Mouse (Mus musculus): Measurements from ENCODE around the gene Stx11. TPM values are rescaled to one million over a fixed set of nuclear protein-coding genes. Genes with fewer than 3 reads are reported as not detected.

The Stx11 gene
- polyA plus RNA-seq, 2 experiments = 2.1 to 4.4 TPM

DNA sequence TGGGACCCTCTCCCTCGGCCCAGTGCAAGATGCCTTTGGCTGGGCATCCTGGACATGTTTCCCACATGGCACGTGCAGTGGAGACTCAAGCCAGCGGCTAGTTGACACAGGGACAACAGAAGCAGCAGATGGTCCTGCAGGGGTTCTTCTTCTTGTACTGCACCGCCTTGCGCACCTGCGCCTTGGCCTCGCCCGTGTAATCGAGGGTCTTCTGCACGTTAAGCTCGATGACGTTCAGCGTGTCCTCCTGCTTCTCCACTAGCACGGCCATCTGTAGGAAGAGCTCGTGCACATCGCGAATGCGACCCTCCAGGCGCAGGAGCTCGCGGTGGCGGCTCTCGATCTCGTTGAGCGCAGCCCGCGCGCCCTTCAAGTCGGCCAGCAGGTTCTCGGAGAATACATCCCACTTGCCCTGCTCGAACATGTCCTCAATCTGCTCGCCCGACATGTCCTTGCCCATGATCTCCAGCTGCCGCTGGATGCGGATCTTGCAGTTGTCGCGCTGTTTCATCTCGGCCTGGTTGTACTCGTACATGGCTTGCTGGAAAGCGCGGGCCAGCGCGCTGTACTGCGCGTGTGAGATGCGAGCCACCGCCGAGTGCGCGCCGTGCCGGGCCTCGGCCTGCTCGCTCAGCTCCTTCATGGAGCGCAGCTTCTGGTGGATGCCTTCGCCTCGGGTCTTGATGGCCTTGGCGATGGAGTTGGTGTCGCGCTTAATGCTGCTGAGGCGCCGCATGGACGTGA, 22.9 kb downstream of the Stx11 start:
- Histone ChIP-seq H3K4me2 (replicated peaks; ENCODE audit: low read depth, low read length, severe bottlenecking) (peak overlapping the region; percentile 71), H3K36me3 (ENCODE audit: control insufficient read depth, insufficient read depth, low read length) (no peaks in the 10 kb centered on the region), H3K27me3 (ENCODE audit: control insufficient read depth, insufficient read depth, low read length) (peaks cover 18% of the 10 kb centered on the region), H3K27ac (replicated peaks; ENCODE audit: low read depth, low read length) (no peak overlapping the region), H3K4me3 (replicated peaks; ENCODE audit: low read length) (peak overlapping the region; percentile 42), H3K9ac (ENCODE audit: low read depth, low read length, severe bottlenecking) (peak overlapping the region; percentile 57), H3K4me1 (ENCODE audit: control insufficient read depth, insufficient read depth, low read length) (peaks cover 4% of the 10 kb centered on the region; the same call in 1 of the 2 replicates), H3K9me3 (ENCODE audit: control insufficient read depth, low read length) (no peaks in the 10 kb centered on the region)
- DNase-seq (ENCODE audit: low spot score) = peak; percentile 38
- ATAC-seq (ENCODE audit: low FRiP score, low read depth) = peak; percentile 53
- no peak for TF ChIP-seq POLR2A (IDR thresholded peaks at IDR 0.05; ENCODE audit: borderline replicate concordance, extremely low read depth, insufficient read depth, insufficient read length)
- WGBS = 11% methylated on average over 63 of the region's 63 CpGs

DNA sequence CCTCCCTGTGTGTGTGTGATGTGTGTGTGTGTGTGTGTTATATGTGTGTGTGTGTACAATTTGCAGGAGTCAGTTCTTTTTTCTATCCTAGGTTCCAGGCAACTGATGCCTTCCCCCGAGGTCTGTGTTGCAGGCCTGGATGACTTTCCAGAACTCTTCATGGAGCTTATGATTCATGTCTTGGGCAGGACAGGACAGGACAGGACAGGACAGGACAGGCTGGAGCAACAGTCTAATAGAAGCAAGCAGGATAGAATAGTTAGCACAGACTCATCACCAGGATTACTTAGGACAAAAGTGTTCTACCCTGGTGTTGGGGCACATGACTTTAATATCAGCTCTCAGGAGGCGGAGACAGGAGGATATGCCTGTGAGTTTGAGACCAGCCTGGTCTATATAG, 25.3 kb downstream of the Stx11 start:
- Histone ChIP-seq H3K27me3 (ENCODE audit: control insufficient read depth, insufficient read depth, low read length) (peaks cover 18% of the 10 kb centered on the region), H3K4me3 (replicated peaks; ENCODE audit: low read length) (no peak overlapping the region), H3K27ac (replicated peaks; ENCODE audit: low read depth, low read length) (no peak overlapping the region), H3K36me3 (ENCODE audit: control insufficient read depth, insufficient read depth, low read length) (no peaks in the 10 kb centered on the region), H3K4me1 (ENCODE audit: control insufficient read depth, insufficient read depth, low read length) (peaks cover 4% of the 10 kb centered on the region; the same call in 1 of the 2 replicates), H3K4me2 (replicated peaks; ENCODE audit: low read depth, low read length, severe bottlenecking) (no peak overlapping the region), H3K9me3 (ENCODE audit: control insufficient read depth, low read length) (no peaks in the 10 kb centered on the region), H3K9ac (ENCODE audit: low read depth, low read length, severe bottlenecking) (no peak overlapping the region)
- DNase-seq (ENCODE audit: low spot score) = no peak
- 78% methylated on average over 2 of the region's 2 CpGs for WGBS
- TF ChIP-seq POLR2A (IDR thresholded peaks at IDR 0.05; ENCODE audit: borderline replicate concordance, extremely low read depth, insufficient read depth, insufficient read length) = no peak
- ATAC-seq (ENCODE audit: low FRiP score, low read depth) = no peak

DNA sequence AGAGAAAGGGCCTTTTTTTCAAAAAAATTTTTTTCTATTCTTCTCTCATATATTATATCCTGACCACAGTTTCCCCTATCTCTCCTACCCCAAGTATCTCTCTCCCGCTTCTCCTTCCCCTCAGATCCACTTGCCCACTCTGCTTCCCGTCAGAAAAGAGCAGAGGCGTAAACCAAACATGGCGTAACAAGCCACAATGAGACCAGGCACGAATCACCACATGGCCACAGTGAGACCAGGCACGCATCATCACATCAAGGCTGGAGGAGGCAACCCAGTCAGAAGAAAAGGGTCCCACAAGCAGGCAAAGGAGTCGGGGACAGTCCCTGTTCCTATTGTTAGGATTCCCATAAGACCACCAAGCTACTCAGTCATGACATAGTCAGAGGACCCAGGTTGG, 28.0 kb downstream of the Stx11 start:
- H3K27ac ChIP-seq (replicated peaks; ENCODE audit: low read depth, low read length) = no peak overlapping the region
- H3K9me3 ChIP-seq (ENCODE audit: control insufficient read depth, low read length) = no peaks in the 10 kb centered on the region
- H3K4me2 ChIP-seq (replicated peaks; ENCODE audit: low read depth, low read length, severe bottlenecking) = no peak overlapping the region
- 82% methylated on average over 7 of the region's 7 CpGs for WGBS
- no peak overlapping the region for H3K9ac ChIP-seq (ENCODE audit: low read depth, low read length, severe bottlenecking)
- H3K27me3 ChIP-seq (ENCODE audit: control insufficient read depth, insufficient read depth, low read length) = peaks cover 9% of the 10 kb centered on the region
- ATAC-seq (ENCODE audit: low FRiP score, low read depth) = no peak
- TF ChIP-seq POLR2A (IDR thresholded peaks at IDR 0.05; ENCODE audit: borderline replicate concordance, extremely low read depth, insufficient read depth, insufficient read length) = no peak
- no peak for DNase-seq (ENCODE audit: low spot score)
- no peaks in the 10 kb centered on the region for H3K36me3 ChIP-seq (ENCODE audit: control insufficient read depth, insufficient read depth, low read length)
- peaks cover 3% of the 10 kb centered on the region; the same call in 1 of the 2 replicates for H3K4me1 ChIP-seq (ENCODE audit: control insufficient read depth, insufficient read depth, low read length)
- H3K4me3 ChIP-seq (replicated peaks; ENCODE audit: low read length) = no peak overlapping the region

DNA sequence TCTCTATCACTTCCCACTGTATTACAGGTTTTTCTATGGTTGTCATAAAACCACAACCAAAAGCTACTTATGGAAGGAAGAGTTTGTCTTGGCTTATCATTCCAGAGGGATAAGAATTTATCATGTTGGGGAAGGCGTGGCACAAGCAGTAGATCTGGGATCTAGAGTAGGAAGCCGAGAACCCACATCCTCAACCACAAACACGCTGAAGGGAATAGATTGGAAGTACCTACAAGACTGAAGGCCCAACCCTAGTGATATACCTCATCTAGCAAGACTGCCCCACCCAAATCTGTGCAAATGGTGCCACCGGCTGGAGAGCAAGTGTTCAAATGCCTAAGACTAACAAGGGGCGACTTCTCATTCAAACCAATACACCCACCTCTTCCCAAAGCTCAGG, 28.5 kb downstream of the Stx11 start:
- no peak overlapping the region for H3K4me2 ChIP-seq (replicated peaks; ENCODE audit: low read depth, low read length, severe bottlenecking)
- DNase-seq (ENCODE audit: low spot score) (no peak), ATAC-seq (ENCODE audit: low FRiP score, low read depth) (no peak)
- H3K27ac ChIP-seq (replicated peaks; ENCODE audit: low read depth, low read length) = no peak overlapping the region
- no peak overlapping the region for H3K9ac ChIP-seq (ENCODE audit: low read depth, low read length, severe bottlenecking)
- no peaks in the 10 kb centered on the region for H3K36me3 ChIP-seq (ENCODE audit: control insufficient read depth, insufficient read depth, low read length)
- no peak for TF ChIP-seq POLR2A (IDR thresholded peaks at IDR 0.05; ENCODE audit: borderline replicate concordance, extremely low read depth, insufficient read depth, insufficient read length)
- WGBS = 88% methylated on average over 5 of the region's 5 CpGs
- H3K27me3 ChIP-seq (ENCODE audit: control insufficient read depth, insufficient read depth, low read length) = peaks cover 4% of the 10 kb centered on the region
- H3K4me3 ChIP-seq (replicated peaks; ENCODE audit: low read length) = no peak overlapping the region
- H3K4me1 ChIP-seq (ENCODE audit: control insufficient read depth, insufficient read depth, low read length) = no peaks in the 10 kb centered on the region
- no peaks in the 10 kb centered on the region for H3K9me3 ChIP-seq (ENCODE audit: control insufficient read depth, low read length)

DNA sequence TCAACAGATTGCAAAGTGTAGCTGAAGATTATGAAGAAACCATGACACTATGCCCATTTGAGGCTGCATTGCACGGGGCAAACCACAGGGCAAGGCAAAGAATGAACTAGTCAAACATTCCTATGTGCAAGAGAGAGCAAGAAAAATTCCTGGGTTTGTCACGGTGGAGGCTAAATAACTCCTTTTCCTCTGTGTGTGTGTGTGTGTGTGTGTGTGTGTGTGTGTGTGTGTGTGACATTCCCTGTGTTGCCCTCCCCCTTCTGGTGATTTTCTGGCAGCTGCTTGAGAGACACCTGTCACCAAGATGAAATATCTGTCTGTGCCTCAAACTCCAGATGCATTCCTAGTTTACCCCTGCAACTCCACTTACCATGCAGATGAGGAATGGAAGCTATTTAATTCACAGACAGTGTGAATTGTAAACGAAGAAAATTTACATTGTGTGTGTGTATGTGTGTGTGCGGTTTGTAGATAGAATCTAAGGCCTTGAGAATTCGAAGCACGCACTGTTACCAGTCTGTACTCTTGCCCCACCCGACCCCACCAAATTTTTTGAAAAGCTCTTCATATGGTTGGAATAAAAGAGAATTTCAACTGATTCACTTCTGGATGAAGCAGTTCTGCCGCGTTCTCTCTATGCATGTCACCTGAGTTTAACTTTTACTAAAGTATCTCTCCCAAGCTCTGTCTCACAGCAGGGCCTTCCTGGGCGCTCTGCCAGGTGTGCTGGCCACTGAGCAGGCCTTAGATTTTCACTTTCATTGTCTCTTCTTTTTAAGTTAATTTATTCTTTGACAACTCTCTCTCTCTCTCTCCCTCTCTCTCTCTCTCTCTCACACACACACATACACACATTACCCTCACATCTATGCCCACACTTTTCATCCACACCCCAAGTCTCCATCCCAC, 32.4 kb downstream of the Stx11 start:
- Histone ChIP-seq H3K27me3 (ENCODE audit: control insufficient read depth, insufficient read depth, low read length) (no peaks in the 10 kb centered on the region), H3K4me3 (replicated peaks; ENCODE audit: low read length) (no peak overlapping the region), H3K36me3 (ENCODE audit: control insufficient read depth, insufficient read depth, low read length) (no peaks in the 10 kb centered on the region), H3K4me2 (replicated peaks; ENCODE audit: low read depth, low read length, severe bottlenecking) (no peak overlapping the region), H3K9me3 (ENCODE audit: control insufficient read depth, low read length) (no peaks in the 10 kb centered on the region), H3K4me1 (ENCODE audit: control insufficient read depth, insufficient read depth, low read length) (no peaks in the 10 kb centered on the region), H3K9ac (ENCODE audit: low read depth, low read length, severe bottlenecking) (no peak overlapping the region), H3K27ac (replicated peaks; ENCODE audit: low read depth, low read length) (no peak overlapping the region)
- no peak for TF ChIP-seq POLR2A (IDR thresholded peaks at IDR 0.05; ENCODE audit: borderline replicate concordance, extremely low read depth, insufficient read depth, insufficient read length)
- 54% methylated on average over 10 of the region's 10 CpGs for WGBS
- DNase-seq (ENCODE audit: low spot score) (peak; percentile 39), ATAC-seq (ENCODE audit: low FRiP score, low read depth) (peak; percentile 76)
